Mouse (Mus musculus): ENCODE measurements around the gene Lcp2. TPM values are rescaled to one million over a fixed set of nuclear protein-coding genes. Genes with fewer than 3 reads are reported as not detected.

The Lcp2 gene
- total and polyA plus RNA-seq, 3 experiments: 19.4 to 24.0 (median 20.1) TPM

GRCm38 (mm10) chr11:34010859-34011172, 35.9 kb upstream of the Lcp2 start:
- peak overlapping the region; percentile 52 for H3K4me2 ChIP-seq (ENCODE audit: insufficient read depth, low read depth, poor library complexity, severe bottlenecking)
- no peak overlapping the region for H3K4me3 ChIP-seq (replicated peaks in 1 of 3; ENCODE audit: low read depth in 2 of 3, low read length in 2 of 3, poor library complexity in 1 of 3)
- dilution Hi-C loops (cut with MboI; ENCODE audit: extremely low pct_ligation_motif_present, extremely low pct_unique_long_range_greater_than_20kb, low sequenced_read_pairs) (no loop called here), in situ Hi-C loops (cut with MboI; ENCODE audit: low pct_ligation_motif_present, low pct_unique_long_range_greater_than_20kb, low sequenced_read_pairs) (no loop called here)
- peaks cover 5% of the 10 kb centered on the region for H3K9me3 ChIP-seq (replicated peaks; ENCODE audit: low read length)
- H3K9ac ChIP-seq (ENCODE audit: insufficient read depth, low read depth): peak overlapping the region; percentile 60; the same call in 1 of the 2 replicates
- no peaks in the 10 kb centered on the region for H3K36me3 ChIP-seq (replicated peaks in 1 of 2; ENCODE audit: control insufficient read depth in 1 of 2, insufficient read depth in 1 of 2, low read length in 1 of 2)
- peak; percentile 98 for DNase-seq (ENCODE audit: extremely low read depth)
- peak overlapping the region; percentile 99 for H3K27ac ChIP-seq (ENCODE audit: insufficient read depth, low read depth)
- H3K79me2 ChIP-seq (replicated peaks; ENCODE audit: control insufficient read depth, extremely low read depth, insufficient read depth, poor library complexity, severe bottlenecking): no peaks in the 10 kb centered on the region
- TF ChIP-seq ZNF384 (IDR thresholded peaks at IDR 0.05; ENCODE audit: low read depth, low read length) (peak; percentile 58; the same call in 1 of the 2 replicates), NRF1 (IDR thresholded peaks at IDR 0.05; ENCODE audit: low read depth, low read length) (peak; percentile 62), BHLHE40 (IDR thresholded peaks at IDR 0.05; ENCODE audit: low read depth, low read length) (peak; percentile 100), GABPA (IDR thresholded peaks at IDR 0.05; ENCODE audit: insufficient replicate concordance, low read depth, low read length) (no peak), CHD1 (IDR thresholded peaks at IDR 0.05; ENCODE audit: low read depth, low read length) (no peak), TCF12 (IDR thresholded peaks at IDR 0.05; ENCODE audit: low read depth, low read length) (peak; percentile 100), IRF4 (IDR thresholded peaks at IDR 0.05; ENCODE audit: low read depth, low read length) (peak; percentile 100), POLR2AphosphoS2 (IDR thresholded peaks at IDR 0.05; ENCODE audit: low read depth, low read length) (no peak), HCFC1 (IDR thresholded peaks at IDR 0.05; ENCODE audit: low read depth, low read length) (peak; percentile 59), SMC3 (IDR thresholded peaks at IDR 0.05; ENCODE audit: low read depth, low read length) (peak; percentile 50), CTCF (conservative IDR thresholded peaks at IDR 0.05 in 1 of 2, IDR thresholded peaks at IDR 0.05 in 1 of 2; ENCODE audit: low read depth in 2 of 2, low read length in 2 of 2) (no peak), POLR2A (IDR thresholded peaks at IDR 0.05; ENCODE audit: low read depth, low read length) (peak; percentile 33; the same call in 1 of the 2 replicates), MXI1 (IDR thresholded peaks at IDR 0.05; ENCODE audit: low read depth, low read length) (peak; percentile 86), TBP (conservative IDR thresholded peaks at IDR 0.05; ENCODE audit: low read depth, low read length) (no peak), JUND (conservative IDR thresholded peaks at IDR 0.05; ENCODE audit: low read depth, low read length) (peak; percentile 99), ETS1 (conservative IDR thresholded peaks at IDR 0.05; ENCODE audit: low read depth, low read length) (peak; percentile 100), MYC (IDR thresholded peaks at IDR 0.05; ENCODE audit: low read depth, low read length) (peak; percentile 99), NELFE (IDR thresholded peaks at IDR 0.05; ENCODE audit: low read depth, low read length) (peak; percentile 36; the same call in 1 of the 2 replicates), PAX5 (IDR thresholded peaks at IDR 0.05; ENCODE audit: low read length) (no peak), RAD21 (IDR thresholded peaks at IDR 0.05; ENCODE audit: low read depth, low read length) (peak; percentile 28), JUN (IDR thresholded peaks at IDR 0.05; ENCODE audit: insufficient read depth, low read depth, low read length) (peak; percentile 99), ELF1 (IDR thresholded peaks at IDR 0.05; ENCODE audit: low read depth, low read length) (peak; percentile 85), EP300 (IDR thresholded peaks at IDR 0.05; ENCODE audit: low read length) (peak; percentile 100), MEF2A (IDR thresholded peaks at IDR 0.05; ENCODE audit: borderline replicate concordance, low read depth, low read length) (peak; percentile 98), MAZ (IDR thresholded peaks at IDR 0.05; ENCODE audit: low read depth, low read length) (peak; percentile 99), MAFK (IDR thresholded peaks at IDR 0.05; ENCODE audit: insufficient replicate concordance, low read length) (peak; percentile 94), RCOR1 (conservative IDR thresholded peaks at IDR 0.05; ENCODE audit: low read depth, low read length) (peak; percentile 100), ZKSCAN1 (IDR thresholded peaks at IDR 0.05; ENCODE audit: borderline replicate concordance, low read depth, low read length) (no peak), SIN3A (IDR thresholded peaks at IDR 0.05; ENCODE audit: low read length) (peak; percentile 85), CHD2 (IDR thresholded peaks at IDR 0.05; ENCODE audit: low read length) (peak; percentile 98), MAX (IDR thresholded peaks at IDR 0.05; ENCODE audit: low read length) (peak; percentile 97)
- no peaks in the 10 kb centered on the region for H3K27me3 ChIP-seq (replicated peaks)
- peaks cover 25 to 45% of the 10 kb centered on the region in 2 experiments for H3K4me1 ChIP-seq (ENCODE audit: control insufficient read depth in 1 of 2, insufficient read depth in 2 of 2)
